Mouse (Mus musculus) erythroid progenitor cell, adult 5-6 weeks (primary cell): ENCODE data around the gene Atxn1. TPM values are rescaled to one million over a fixed set of nuclear protein-coding genes. Genes with fewer than 3 reads are reported as not detected.

Source experiments
- ATAC-seq: replicated peaks from 2 replicates; pipeline ENCODE4 v1.8.0; 2016; ENCODE audit warnings: moderate number of reproducible peaks, mild to moderate bottlenecking, moderate TSS enrichment, inconsistent platforms; ENCODE audit not compliant: poor library complexity, low FRiP score, severe bottlenecking
- total RNA-seq, 2 experiments: library from RNA; stranded (forward) in 1 of 2; stranded (reverse) in 1 of 2; fragments of 150-400 nt in 1 of 2; fragments of 186-747, 209-891 nt in 1 of 2; gene quantifications; 2 replicates each; pipeline versions ENCODE4 v1.2.3 to v1.2.4; 2015 to 2017; ENCODE audit warnings: low replicate concordance in 2 of 2

Gene Atxn1
- total RNA-seq, 2 experiments from 2014 or later = 7.2 to 30.2 TPM

- ATAC-seq = no peak
Measured at GRCm38 (mm10) chr13:45524791-45525435, 439.9 kb downstream of the Atxn1 start.

- no peak for ATAC-seq
Measured at GRCm38 (mm10) chr13:45524305-45524704, 440.5 kb downstream of the Atxn1 start.

- ATAC-seq = no peak
Measured at GRCm38 (mm10) chr13:45516501-45517393, 448.1 kb downstream of the Atxn1 start.

GRCm38 (mm10) chr13:45514832-45515422 lies 449.9 kb downstream of the Atxn1 start:
- no peak for ATAC-seq

GRCm38 (mm10) chr13:45514115-45514514 lies 450.7 kb downstream of the Atxn1 start:
- ATAC-seq = no peak

- ATAC-seq = no peak
Measured at GRCm38 (mm10) chr13:45513009-45513984, 451.5 kb downstream of the Atxn1 start.

GRCm38 (mm10) chr13:45512531-45512930 lies 452.3 kb downstream of the Atxn1 start:
- ATAC-seq = no peak

GRCm38 (mm10) chr13:45511706-45512435 lies 452.9 kb downstream of the Atxn1 start:
- ATAC-seq = no peak

GRCm38 (mm10) chr13:45509366-45509765 lies 455.4 kb downstream of the Atxn1 start:
- no peak for ATAC-seq

- no peak for ATAC-seq
Measured at GRCm38 (mm10) chr13:45508495-45508894, 456.3 kb downstream of the Atxn1 start.

GRCm38 (mm10) chr13:45507274-45508229 lies 457.3 kb downstream of the Atxn1 start, which contains the start of gene Gmpr:
Gmpr (plus strand) TSS chr13:45507444.
- no peak for ATAC-seq

- no peak for ATAC-seq
Measured at GRCm38 (mm10) chr13:45505546-45505945, 459.3 kb downstream of the Atxn1 start.

- ATAC-seq = no peak
Measured at GRCm38 (mm10) chr13:45502791-45503190, 462.0 kb downstream of the Atxn1 start.

GRCm38 (mm10) chr13:45499906-45500305 lies 464.9 kb downstream of the Atxn1 start:
- ATAC-seq = no peak
